ENCODE assay signal across 28 mouse cellular contexts in the genomic region with DNA sequence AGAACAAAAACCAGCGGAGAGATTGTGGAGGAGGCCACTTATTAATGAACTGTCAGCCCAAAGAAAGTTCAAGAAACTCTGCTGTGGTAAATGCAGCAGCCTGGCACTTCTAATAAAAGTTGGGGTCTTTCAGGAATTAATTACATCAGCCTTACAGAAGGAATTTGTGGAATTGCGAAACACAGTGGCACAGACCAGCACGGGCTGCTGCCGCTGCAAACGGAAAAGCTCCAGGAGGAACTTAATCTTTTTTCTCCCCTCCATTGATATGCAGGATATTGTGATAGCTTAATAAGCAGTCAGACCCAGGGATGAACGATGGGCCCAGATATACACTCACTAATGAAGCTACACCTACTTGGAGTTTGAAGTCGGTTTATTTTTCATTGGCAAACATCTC. TPM values are rescaled to one million over a fixed set of nuclear protein-coding genes. Genes with fewer than 3 reads are reported as not detected.
"Had no signal": no experiment of that assay in that cellular context is flagged by ENCODE, and none has a peak within 500 bp of the region (broad histone marks: within the 10 kb centered on the region; RNA-seq: fewer than 3 reads in every experiment).

No protein-coding gene starts in this region.

- H3K9ac ChIP-seq: intestine, embryonic 15.5 days; liver, embryonic 13.5 days; midbrain, embryonic 13.5 days; neural tube, embryonic 12.5 days; neural tube, embryonic 15.5 days had no signal

- H3K27ac ChIP-seq: intestine, embryonic 15.5 days; liver, embryonic 13.5 days; macrophage; midbrain, embryonic 13.5 days; neural tube, embryonic 12.5 days; neural tube, embryonic 15.5 days; stomach, postnatal 0 days had no signal

- H3K4me1 ChIP-seq: intestine, embryonic 15.5 days; liver, embryonic 13.5 days; midbrain, embryonic 13.5 days; neural tube, embryonic 12.5 days; neural tube, embryonic 15.5 days had no signal

- H3K4me3 ChIP-seq: intestine, embryonic 15.5 days; liver, embryonic 13.5 days; midbrain, embryonic 13.5 days; neural tube, embryonic 12.5 days; neural tube, embryonic 15.5 days had no signal

- DNase-seq: kidney, adult 18-20 months; kidney, postnatal 10 days; kidney, postnatal 36 days; liver, embryonic 13.5 days; lung, adult 2 months; right cerebral cortex, adult 18-20 months; right cerebral cortex, postnatal 14 days; right cerebral cortex, postnatal 4 days; thymus, adult 2 months; thymus, postnatal 14 days; thymus, postnatal 4 days had no signal

- ATAC-seq: intestine, embryonic 15.5 days; midbrain, embryonic 13.5 days had no signal

- H3K4me2 ChIP-seq: intestine, embryonic 15.5 days; liver, embryonic 13.5 days; midbrain, embryonic 13.5 days; neural tube, embryonic 12.5 days; neural tube, embryonic 15.5 days had no signal

- H3K9me3 ChIP-seq: intestine, embryonic 15.5 days; liver, embryonic 13.5 days; midbrain, embryonic 13.5 days; neural tube, embryonic 12.5 days; neural tube, embryonic 15.5 days had no signal

- H3K36me3 ChIP-seq: intestine, embryonic 15.5 days; liver, embryonic 13.5 days; midbrain, embryonic 13.5 days; neural tube, embryonic 12.5 days; neural tube, embryonic 15.5 days had no signal

RNA-seq across cellular contexts. Expression of a gene that starts 15.0 kb away (rescaled TPM):
- total RNA-seq: megakaryocyte, adult 5-6 weeks; midbrain, postnatal 0 days had no signal
- polyA plus RNA-seq: macrophage had no signal

RNA-seq across cellular contexts. Expression of a gene that starts 49.6 kb away (rescaled TPM):
- total RNA-seq: layer of hippocampus, postnatal 25 days; left cerebral cortex, adult 18-20 months; left cerebral cortex, postnatal 25 days; liver, adult 2 months; megakaryocyte, adult 5-6 weeks; midbrain, postnatal 0 days had no signal
- polyA plus RNA-seq: intestine, embryonic 15.5 days; kidney, embryonic 14.5 days; limb, embryonic 11.5 days; limb, embryonic 14.5 days; liver, adult 2 months; liver, embryonic 13.5 days; liver, embryonic 16.5 days; lung, adult 2 months; macrophage; midbrain, embryonic 13.5 days; midbrain, postnatal 0 days; neural tube, embryonic 12.5 days; neural tube, embryonic 15.5 days; stomach, embryonic 14.5 days; stomach, postnatal 0 days; thymus, adult 2 months had no signal
